23 mouse cellular contexts compared by ENCODE assay signal in genomic region chr5:92142481-92142880, GRCm38 (mm10). TPM values are rescaled to one million over a fixed set of nuclear protein-coding genes. Genes with fewer than 3 reads are reported as not detected.
DNase-seq lines count a peak whose midpoint lies in the region; ATAC-seq and TF ChIP-seq lines count a peak whose summit lies in the region.
"Had no signal": no experiment of that assay in that cellular context is flagged by ENCODE, and none has a peak within 500 bp of the region (broad histone marks: within the 10 kb centered on the region; RNA-seq: fewer than 3 reads in every experiment).

No protein-coding gene starts in this region.

- no peak overlapping the region for H3K4me3 ChIP-seq in heart, embryonic 11.5 days (ENCODE audit: low read depth, low read length)
- no peak overlapping the region for H3K4me3 ChIP-seq in ES-Bruce4 (ENCODE audit: low read depth, low read length)
- H3K4me3 ChIP-seq: embryonic facial prominence, embryonic 15.5 days; erythroblast, embryonic 14.5 days; forebrain, embryonic 10.5 days; hindbrain, embryonic 12.5 days; intestine, embryonic 15.5 days had no signal

- H3K4me2 ChIP-seq in heart, embryonic 11.5 days: no peak overlapping the region
- H3K4me2 ChIP-seq: embryonic facial prominence, embryonic 15.5 days; hindbrain, embryonic 12.5 days; intestine, embryonic 15.5 days had no signal

- no peaks in the 10 kb centered on the region for H3K36me3 ChIP-seq in heart, embryonic 11.5 days (ENCODE audit: control insufficient read depth, insufficient read depth, low read length)
- H3K36me3 ChIP-seq in ES-Bruce4 (ENCODE audit: control insufficient read depth, insufficient read depth, low read length, poor library complexity, severe bottlenecking): no peaks in the 10 kb centered on the region
- H3K36me3 ChIP-seq: embryonic facial prominence, embryonic 15.5 days; hindbrain, embryonic 12.5 days; intestine, embryonic 15.5 days had no signal

- no peaks in the 10 kb centered on the region for H3K9me3 ChIP-seq in heart, embryonic 11.5 days (replicated peaks; ENCODE audit: control insufficient read depth, low read length)
- H3K9me3 ChIP-seq in ES-Bruce4 (replicated peaks; ENCODE audit: control insufficient read depth, insufficient read depth, low read length, poor library complexity, severe bottlenecking): no peaks in the 10 kb centered on the region
- H3K9me3 ChIP-seq: embryonic facial prominence, embryonic 15.5 days; forebrain, embryonic 10.5 days; hindbrain, embryonic 12.5 days; intestine, embryonic 15.5 days had no signal

- no peak overlapping the region for H3K9ac ChIP-seq in heart, embryonic 11.5 days (ENCODE audit: low read depth, low read length)
- H3K9ac ChIP-seq in ES-Bruce4 (ENCODE audit: low read depth, poor library complexity, severe bottlenecking): no peak overlapping the region
- H3K9ac ChIP-seq: embryonic facial prominence, embryonic 15.5 days; hindbrain, embryonic 12.5 days; intestine, embryonic 15.5 days had no signal

- peak; percentile 62 for DNase-seq in heart, adult 11 months
- peak; percentile 39 for DNase-seq in 416B (ENCODE audit: low read depth)
- peak; percentile 61 for DNase-seq in naive thymus-derived CD4-positive, alpha-beta T cell, adult 2 months (ENCODE audit: low read depth)
- DNase-seq in yolk sac, embryonic 10.5 days (ENCODE audit: low spot score): no peak
- DNase-seq: adrenal gland, adult 8-10 months; adrenal gland, postnatal 36 days; cerebellum, adult 11 months; cerebellum, adult 8-10 months; cerebellum, postnatal 14 days; embryo, embryonic 11 days; gastrocnemius, postnatal 10 days; heart, postnatal 10 days; heart, postnatal 4 days had no signal

- no peak for TF ChIP-seq POLR2A in ES-Bruce4 (IDR thresholded peaks at IDR 0.05; ENCODE audit: insufficient read depth, low read length)

- H3K27ac ChIP-seq in heart, embryonic 11.5 days (ENCODE audit: low read depth, low read length): no peak overlapping the region
- 0 out of 2 replicates have a peak overlapping the region, but pooled peaks have one; percentile 31 for H3K27ac ChIP-seq in ES-Bruce4 (ENCODE audit: insufficient read depth, low read length)
- H3K27ac ChIP-seq: embryonic facial prominence, embryonic 15.5 days; forebrain, embryonic 10.5 days; hindbrain, embryonic 12.5 days; intestine, embryonic 15.5 days had no signal

- TF ChIP-seq EP300 in ES-Bruce4 (IDR thresholded peaks at IDR 0.05; ENCODE audit: insufficient read depth, low read depth, low read length): no peak

- no peak for ATAC-seq in heart, embryonic 11.5 days (replicated peaks; ENCODE audit: insufficient number of reproducible peaks, low FRiP score, low TSS enrichment)
- ATAC-seq: forebrain, embryonic 14.5 days; hindbrain, embryonic 16.5 days; intestine, embryonic 15.5 days had no signal

- peaks cover 26% of the 10 kb centered on the region for H3K4me1 ChIP-seq in heart, embryonic 11.5 days (ENCODE audit: control insufficient read depth, insufficient read depth, low read length)
- peaks cover 10% of the 10 kb centered on the region for H3K4me1 ChIP-seq in ES-Bruce4 (ENCODE audit: control insufficient read depth, insufficient read depth, low read length)

- H3K27me3 ChIP-seq in heart, embryonic 11.5 days (ENCODE audit: control insufficient read depth, insufficient read depth, low read length): no peaks in the 10 kb centered on the region
- no peaks in the 10 kb centered on the region for H3K27me3 ChIP-seq in ES-Bruce4 (ENCODE audit: control insufficient read depth, insufficient read depth, low read length, poor library complexity, severe bottlenecking)
- H3K27me3 ChIP-seq: CH12.LX; embryonic facial prominence, embryonic 15.5 days; hindbrain, embryonic 12.5 days; intestine, embryonic 15.5 days had no signal

- no peak for TF ChIP-seq CTCF in ES-Bruce4 (IDR thresholded peaks at IDR 0.05; ENCODE audit: low read depth, low read length)

- 95% methylated on average over 3 of the region's 3 CpGs for WGBS in heart, embryonic 11.5 days (ENCODE audit: insufficient replicate concordance)

RNA-seq across cellular contexts. Expression of gene Uso1, which starts 4.7 kb away (rescaled TPM):
- polyA plus RNA-seq in heart, embryonic 11.5 days (2014; fragmentation: Nextera tagmentation; extraction: Ambion mirVana): 25.9 and 26.7 TPM in 2 replicates
- polyA plus RNA-seq in ES-Bruce4 (2011; ENCODE audit: insufficient read depth, insufficient read length, low read depth, missing spikeins): 66.0 and 72.8 TPM in 2 replicates

RNA-seq across cellular contexts. Expression of gene G3bp2, which starts 59.0 kb away (rescaled TPM):
- 177 and 181 TPM in 2 replicates for polyA plus RNA-seq in heart, embryonic 11.5 days (2014; fragmentation: Nextera tagmentation; extraction: Ambion mirVana)
- polyA plus RNA-seq in ES-Bruce4 (2011; ENCODE audit: insufficient read depth, insufficient read length, low read depth, missing spikeins): 203 and 213 TPM in 2 replicates
